Mouse (Mus musculus) gastrocnemius, postnatal 14 days (tissue): ENCODE data around the gene Ptprb. TPM values are rescaled to one million over a fixed set of nuclear protein-coding genes. Genes with fewer than 3 reads are reported as not detected.

Experiments
- DNase-seq: peaks from one replicate; pipeline ENCODE4 v3.0.0; 2021; ENCODE audit warnings: mixed read lengths
- intact Hi-C: fragments of 180-260 bp; cut with DNase I; formaldehyde crosslinking; loops from one replicate; pipeline ENCODE4 v1.15.1; 2025; ENCODE audit warnings: low total_unique reads
- total RNA-seq, 2 experiments: library from RNA; stranded (reverse); gene quantifications; 2 replicates each; pipeline ENCODE4 v1.2.3; 2021

Gene Ptprb
- total RNA-seq, 2 experiments from 2014 or later = 38.6 to 50.3 TPM

GRCm38 (mm10) chr10:116362181-116362580 is 86.9 kb downstream of the Ptprb start:
- intact Hi-C loops = no loop called here
- no peak for DNase-seq

GRCm38 (mm10) chr10:116362645-116363044 is 87.3 kb downstream of the Ptprb start:
- intact Hi-C loops = no loop called here
- no peak for DNase-seq

GRCm38 (mm10) chr10:116364759-116365158 is 89.4 kb downstream of the Ptprb start:
- no peak for DNase-seq
- intact Hi-C loops = no loop called here

GRCm38 (mm10) chr10:116370991-116371725 is 95.8 kb downstream of the Ptprb start:
- no peak for DNase-seq
- intact Hi-C loops = no loop called here

GRCm38 (mm10) chr10:116374111-116374510 is 98.8 kb downstream of the Ptprb start:
- no peak for DNase-seq
- intact Hi-C loops = no loop called here

GRCm38 (mm10) chr10:116376853-116377252 is 101.5 kb downstream of the Ptprb start:
- no peak for DNase-seq
- intact Hi-C loops = no loop called here

GRCm38 (mm10) chr10:116382826-116383685 is 107.7 kb downstream of the Ptprb start:
- DNase-seq = no peak
- intact Hi-C loops = no loop called here

GRCm38 (mm10) chr10:116384401-116384800 is 109.1 kb downstream of the Ptprb start:
- intact Hi-C loops = no loop called here
- DNase-seq = no peak

GRCm38 (mm10) chr10:116386391-116386885 is 111.1 kb downstream of the Ptprb start:
- intact Hi-C loops = no loop called here
- no peak for DNase-seq

GRCm38 (mm10) chr10:116388840-116389239 is 113.5 kb downstream of the Ptprb start:
- intact Hi-C loops = no loop called here
- no peak for DNase-seq

GRCm38 (mm10) chr10:116393790-116394475 is 118.6 kb downstream of the Ptprb start:
- no peak for DNase-seq
- intact Hi-C loops = no loop called here

- intact Hi-C loops = no loop called here
- no peak for DNase-seq
Measured at GRCm38 (mm10) chr10:116394585-116394984, 119.3 kb downstream of the Ptprb start.

GRCm38 (mm10) chr10:116396279-116396678 is 121.0 kb downstream of the Ptprb start:
- intact Hi-C loops = no loop called here
- no peak for DNase-seq

- no peak for DNase-seq
- intact Hi-C loops = no loop called here
Measured at GRCm38 (mm10) chr10:116396966-116397365, 121.6 kb downstream of the Ptprb start.

GRCm38 (mm10) chr10:116397573-116397972 is 122.2 kb downstream of the Ptprb start:
- intact Hi-C loops = no loop called here
- DNase-seq = no peak

GRCm38 (mm10) chr10:116397973-116398372 is 122.7 kb downstream of the Ptprb start:
- intact Hi-C loops = no loop called here
- no peak for DNase-seq

GRCm38 (mm10) chr10:116402742-116403425 is 127.6 kb downstream of the Ptprb start:
- intact Hi-C loops = no loop called here
- no peak for DNase-seq

GRCm38 (mm10) chr10:116403679-116404078 is 128.4 kb downstream of the Ptprb start:
- intact Hi-C loops = no loop called here

GRCm38 (mm10) chr10:116405011-116405410 is 129.7 kb downstream of the Ptprb start:
- intact Hi-C loops = no loop called here
- DNase-seq = no peak

More at GRCm38 (mm10) chr10:116403679-116404078, 128.4 kb downstream of the Ptprb start:
- DNase-seq = no peak
